Mouse (Mus musculus) lung, embryonic 15.5 days (tissue): Measurements from ENCODE around the gene Ankrd28. TPM values are rescaled to one million over a fixed set of nuclear protein-coding genes. Genes with fewer than 3 reads are reported as not detected.

Experiments
- ATAC-seq: fragments of 200-750 bp; cut with Nextera tagmentation; 2 replicates; pipeline ENCODE4 v1.8.0; 2017; ENCODE audit warnings: moderate number of reproducible peaks, borderline replicate concordance; ENCODE audit not compliant: low FRiP score, low TSS enrichment; ENCODE audit errors: extremely low read depth
- H3K27ac ChIP-seq: fragments of 300-500 bp; sonication (generic); 2 replicates; pipeline ENCODE4 v1.5.1; 2015; ENCODE audit warnings: moderate library complexity, mild to moderate bottlenecking, inconsistent platforms
- H3K27me3 ChIP-seq: fragments of 300-500 bp; sonication (generic); 2 replicates; pipeline ENCODE4 v1.6.1; 2015; ENCODE audit warnings: inconsistent platforms
- H3K36me3 ChIP-seq: fragments of 300-500 bp; sonication (generic); 2 replicates; pipeline ENCODE4 v1.6.1; 2015; ENCODE audit warnings: inconsistent platforms
- H3K4me1 ChIP-seq: fragments of 300-500 bp; sonication (generic); 2 replicates; pipeline ENCODE4 v1.6.1; 2015; ENCODE audit warnings: inconsistent platforms
- H3K4me2 ChIP-seq: fragments of 300-500 bp; sonication (generic); 2 replicates; pipeline ENCODE4 v1.6.1; 2015; ENCODE audit warnings: inconsistent platforms, mild to moderate bottlenecking, moderate library complexity
- H3K4me3 ChIP-seq: fragments of 300-500 bp; sonication (generic); 2 replicates; pipeline ENCODE4 v1.5.1; 2015; ENCODE audit warnings: mild to moderate bottlenecking, inconsistent platforms
- H3K9ac ChIP-seq: fragments of 300-500 bp; sonication (generic); 2 replicates; pipeline ENCODE4 v1.6.1; 2015; ENCODE audit warnings: inconsistent platforms
- H3K9me3 ChIP-seq: fragments of 300-500 bp; sonication (generic); 2 replicates; pipeline ENCODE4 v1.6.1; 2016; ENCODE audit warnings: inconsistent platforms
- WGBS: fragments of 180-500 bp; shearing (Covaris S2); methylation state at CpG from one replicate; pipeline ENCODE4 v1.1.7; 2015; 5-methylcytosine and 5-hydroxymethylcytosine counted together
- polyA plus RNA-seq: library from polyadenylated mRNA; unstranded; fragments of >200 nt; fragmentation: Nextera tagmentation; extraction: Ambion mirVana; gene quantifications from 2 replicates; pipeline ENCODE4 v1.2.1, GENCODE M21; 2015

The Ankrd28 gene
- polyA plus RNA-seq, 1 experiment from 2014 or later = 7.9 TPM

- no peak overlapping the region for H3K27ac ChIP-seq
- 75% methylated on average over 6 of the region's 6 CpGs for WGBS
- H3K9ac ChIP-seq = no peak overlapping the region
- no peaks in the 10 kb centered on the region for H3K27me3 ChIP-seq
- ATAC-seq = no peak
- H3K4me1 ChIP-seq = no peaks in the 10 kb centered on the region
- peaks cover 9% of the 10 kb centered on the region for H3K36me3 ChIP-seq
- H3K4me3 ChIP-seq = no peak overlapping the region
- no peaks in the 10 kb centered on the region for H3K9me3 ChIP-seq
- no peak overlapping the region for H3K4me2 ChIP-seq
Measured at GRCm38 (mm10) chr14:31748239-31748873, 82.1 kb downstream of the Ankrd28 start.

GRCm38 (mm10) chr14:31742523-31742922 is 87.9 kb downstream of the Ankrd28 start:
- no peaks in the 10 kb centered on the region for H3K4me1 ChIP-seq
- WGBS = 35% methylated on average over 3 of the region's 3 CpGs
- no peak overlapping the region for H3K4me2 ChIP-seq
- peaks cover 14% of the 10 kb centered on the region for H3K36me3 ChIP-seq
- H3K9me3 ChIP-seq = no peaks in the 10 kb centered on the region
- H3K4me3 ChIP-seq = no peak overlapping the region
- no peak for ATAC-seq
- H3K9ac ChIP-seq = no peak overlapping the region
- no peaks in the 10 kb centered on the region for H3K27me3 ChIP-seq
- no peak overlapping the region for H3K27ac ChIP-seq

- no peak for ATAC-seq
- WGBS = 73% methylated on average over 2 of the region's 2 CpGs
- H3K27me3 ChIP-seq = no peaks in the 10 kb centered on the region
Measured at GRCm38 (mm10) chr14:31734811-31735210, 95.6 kb downstream of the Ankrd28 start.

GRCm38 (mm10) chr14:31727522-31727921 is 102.9 kb downstream of the Ankrd28 start:
- Histone ChIP-seq H3K27ac (no peak overlapping the region), H3K4me1 (no peaks in the 10 kb centered on the region), H3K4me2 (no peak overlapping the region), H3K9me3 (no peaks in the 10 kb centered on the region), H3K27me3 (no peaks in the 10 kb centered on the region), H3K4me3 (no peak overlapping the region), H3K36me3 (peaks cover 18% of the 10 kb centered on the region; the same call in 1 of the 2 replicates), H3K9ac (no peak overlapping the region)
- WGBS = 81% methylated on average over 3 of the region's 3 CpGs
- ATAC-seq = no peak

More at GRCm38 (mm10) chr14:31734811-31735210, 95.6 kb downstream of the Ankrd28 start:
- no peak overlapping the region for H3K9ac ChIP-seq
- no peak overlapping the region for H3K4me2 ChIP-seq
- H3K27ac ChIP-seq = no peak overlapping the region
- no peaks in the 10 kb centered on the region for H3K9me3 ChIP-seq
- H3K36me3 ChIP-seq = peaks cover 10% of the 10 kb centered on the region; the same call in 1 of the 2 replicates
- no peaks in the 10 kb centered on the region for H3K4me1 ChIP-seq
- H3K4me3 ChIP-seq = no peak overlapping the region

- H3K36me3 ChIP-seq = peaks cover 36% of the 10 kb centered on the region
- H3K4me2 ChIP-seq = no peak overlapping the region
- no peak overlapping the region for H3K4me3 ChIP-seq
- H3K27ac ChIP-seq = no peak overlapping the region
- ATAC-seq = no peak
- no peaks in the 10 kb centered on the region for H3K4me1 ChIP-seq
- 86% methylated on average over 1 of the region's 1 CpGs for WGBS
- no peaks in the 10 kb centered on the region for H3K9me3 ChIP-seq
- H3K9ac ChIP-seq = no peak overlapping the region
- no peaks in the 10 kb centered on the region for H3K27me3 ChIP-seq
Measured at GRCm38 (mm10) chr14:31722746-31723145, 107.7 kb downstream of the Ankrd28 start.

- 69% methylated on average over 3 of the region's 3 CpGs for WGBS
- H3K4me2 ChIP-seq = no peak overlapping the region
- H3K9me3 ChIP-seq = no peaks in the 10 kb centered on the region
- no peak for ATAC-seq
- H3K27me3 ChIP-seq = no peaks in the 10 kb centered on the region
- H3K27ac ChIP-seq = no peak overlapping the region
- no peak overlapping the region for H3K9ac ChIP-seq
- H3K4me1 ChIP-seq = no peaks in the 10 kb centered on the region
- H3K4me3 ChIP-seq = no peak overlapping the region
- peaks cover 37% of the 10 kb centered on the region for H3K36me3 ChIP-seq
Measured at GRCm38 (mm10) chr14:31721256-31721655, 109.2 kb downstream of the Ankrd28 start.

GRCm38 (mm10) chr14:31718332-31718731 is 112.1 kb downstream of the Ankrd28 start:
- no peaks in the 10 kb centered on the region for H3K27me3 ChIP-seq
- H3K4me3 ChIP-seq = no peak overlapping the region
- H3K9me3 ChIP-seq = no peaks in the 10 kb centered on the region
- ATAC-seq = no peak
- WGBS = 89% methylated on average over 2 of the region's 2 CpGs
- H3K27ac ChIP-seq = no peak overlapping the region
- H3K9ac ChIP-seq = no peak overlapping the region
- H3K4me1 ChIP-seq = no peaks in the 10 kb centered on the region
- H3K36me3 ChIP-seq = peaks cover 37% of the 10 kb centered on the region
- no peak overlapping the region for H3K4me2 ChIP-seq

GRCm38 (mm10) chr14:31717360-31717759 is 113.1 kb downstream of the Ankrd28 start:
- H3K36me3 ChIP-seq = peaks cover 36% of the 10 kb centered on the region

GRCm38 (mm10) chr14:31715669-31716068 is 114.8 kb downstream of the Ankrd28 start:
- H3K4me3 ChIP-seq = no peak overlapping the region
- no peaks in the 10 kb centered on the region for H3K27me3 ChIP-seq
- no peaks in the 10 kb centered on the region for H3K4me1 ChIP-seq
- H3K9me3 ChIP-seq = no peaks in the 10 kb centered on the region
- no peak overlapping the region for H3K27ac ChIP-seq
- no peak overlapping the region for H3K9ac ChIP-seq
- no peak for ATAC-seq
- peaks cover 36% of the 10 kb centered on the region for H3K36me3 ChIP-seq
- no peak overlapping the region for H3K4me2 ChIP-seq

More at GRCm38 (mm10) chr14:31717360-31717759, 113.1 kb downstream of the Ankrd28 start:
- no peak for ATAC-seq
- Histone ChIP-seq H3K9ac (no peak overlapping the region), H3K4me1 (no peaks in the 10 kb centered on the region), H3K9me3 (no peaks in the 10 kb centered on the region), H3K27me3 (no peaks in the 10 kb centered on the region), H3K27ac (no peak overlapping the region), H3K4me3 (no peak overlapping the region), H3K4me2 (no peak overlapping the region)
- 91% methylated on average over 5 of the region's 5 CpGs for WGBS

- Histone ChIP-seq H3K4me3 (no peak overlapping the region), H3K4me1 (no peaks in the 10 kb centered on the region), H3K27me3 (no peaks in the 10 kb centered on the region), H3K4me2 (no peak overlapping the region), H3K9ac (no peak overlapping the region), H3K27ac (no peak overlapping the region), H3K36me3 (peaks cover 23% of the 10 kb centered on the region), H3K9me3 (no peaks in the 10 kb centered on the region)
- 88% methylated on average over 1 of the region's 1 CpGs for WGBS
- no peak for ATAC-seq
Measured at GRCm38 (mm10) chr14:31709343-31709742, 121.1 kb downstream of the Ankrd28 start.

GRCm38 (mm10) chr14:31700376-31700775 is 130.1 kb downstream of the Ankrd28 start:
- Histone ChIP-seq H3K4me2 (no peak overlapping the region), H3K4me3 (no peak overlapping the region), H3K9me3 (no peaks in the 10 kb centered on the region), H3K4me1 (no peaks in the 10 kb centered on the region), H3K9ac (no peak overlapping the region), H3K36me3 (peaks cover 21% of the 10 kb centered on the region), H3K27me3 (no peaks in the 10 kb centered on the region), H3K27ac (no peak overlapping the region)
- no peak for ATAC-seq
- WGBS = 83% methylated on average over 2 of the region's 2 CpGs

- Histone ChIP-seq H3K27me3 (no peaks in the 10 kb centered on the region), H3K9me3 (no peaks in the 10 kb centered on the region), H3K27ac (no peak overlapping the region), H3K4me2 (no peak overlapping the region), H3K36me3 (peaks cover 17% of the 10 kb centered on the region), H3K4me3 (no peak overlapping the region), H3K9ac (no peak overlapping the region), H3K4me1 (no peaks in the 10 kb centered on the region)
- ATAC-seq = no peak
- whole genome bisulfite sequencing = 81% methylated on average over 4 of the region's 4 CpGs
Measured at GRCm38 (mm10) chr14:31697755-31698154, 132.7 kb downstream of the Ankrd28 start.

GRCm38 (mm10) chr14:31697346-31697745 is 133.1 kb downstream of the Ankrd28 start:
- peaks cover 17% of the 10 kb centered on the region for H3K36me3 ChIP-seq
- no peak overlapping the region for H3K27ac ChIP-seq
- no peaks in the 10 kb centered on the region for H3K27me3 ChIP-seq
- 88% methylated on average over 3 of the region's 3 CpGs for WGBS
- H3K4me1 ChIP-seq = no peaks in the 10 kb centered on the region
- no peak overlapping the region for H3K4me3 ChIP-seq
- H3K9me3 ChIP-seq = no peaks in the 10 kb centered on the region
- no peak for ATAC-seq
- no peak overlapping the region for H3K9ac ChIP-seq
- H3K4me2 ChIP-seq = no peak overlapping the region
